Mouse (Mus musculus) CH12.LX (cell line): Measurements from ENCODE around the gene Bcl10. TPM values are rescaled to one million over a fixed set of nuclear protein-coding genes. Genes with fewer than 3 reads are reported as not detected.

ENCODE experiments used
- DNase-seq: peaks from one replicate; pipeline ENCODE4 v3.0.0-alpha.2; 2013; ENCODE audit errors: extremely low read depth
- H3K27ac ChIP-seq: 2 replicates; pipeline ENCODE4 v1.5.1; 2012; ENCODE audit warnings: low read depth, mild to moderate bottlenecking, control low read depth, moderate library complexity; ENCODE audit not compliant: insufficient read depth
- H3K27me3 ChIP-seq: replicated peaks from 2 replicates; pipeline ENCODE3; 2012; ENCODE audit warnings: inconsistent platforms
- H3K36me3 ChIP-seq, 2 experiments: replicated peaks in 1 of 2; 2 replicates each; pipeline versions ENCODE3 to v1.6.1; 2012; ENCODE audit warnings: inconsistent platforms in 1 of 2, low read length in 1 of 2, mild to moderate bottlenecking in 1 of 2, mixed read lengths in 1 of 2, moderate library complexity in 1 of 2; ENCODE audit not compliant: control insufficient read depth in 1 of 2, insufficient read depth in 1 of 2
- H3K4me1 ChIP-seq, 2 experiments: 2 replicates each; pipeline ENCODE4 v1.6.1; 2012; ENCODE audit warnings: inconsistent platforms in 1 of 2, moderate library complexity in 1 of 2; ENCODE audit not compliant: insufficient read depth in 2 of 2, control insufficient read depth in 1 of 2
- H3K4me2 ChIP-seq: 2 replicates; pipeline ENCODE4 v1.6.1; 2012; ENCODE audit warnings: low read depth, mild to moderate bottlenecking, control low read depth; ENCODE audit not compliant: poor library complexity, insufficient read depth, severe bottlenecking
- H3K4me3 ChIP-seq, 3 experiments: fragments of 150-350 bp in 1 of 3; sonication (generic) in 1 of 3; replicated peaks in 1 of 3; 2 replicates each; pipeline versions ENCODE3 to v1.5.1; 2011 to 2012; ENCODE audit warnings: low read depth in 2 of 3, low read length in 2 of 3, mild to moderate bottlenecking in 2 of 3, moderate library complexity in 2 of 3, control low read depth in 1 of 3, improper control_type of control experiment in 1 of 3, inconsistent platforms in 1 of 3, mixed read lengths in 1 of 3; ENCODE audit not compliant: poor library complexity in 1 of 3
- H3K79me2 ChIP-seq: replicated peaks from 2 replicates; pipeline ENCODE4 v1.6.1; 2012; ENCODE audit warnings: mild to moderate bottlenecking, moderate library complexity; ENCODE audit not compliant: control insufficient read depth, poor library complexity, insufficient read depth, severe bottlenecking; ENCODE audit errors: extremely low read depth
- H3K9ac ChIP-seq: 2 replicates; pipeline ENCODE4 v1.6.1; 2012; ENCODE audit warnings: low read depth, mild to moderate bottlenecking, control low read depth, moderate library complexity; ENCODE audit not compliant: insufficient read depth
- H3K9me3 ChIP-seq: replicated peaks from 2 replicates; pipeline ENCODE3; 2012; ENCODE audit warnings: low read length, inconsistent platforms, mixed read lengths
- BHLHE40 ChIP-seq: IDR thresholded peaks from 2 replicates; pipeline ENCODE4 v1.6.1; 2011; ENCODE audit warnings: mild to moderate bottlenecking, low read depth, low read length, improper control_type of control experiment
- CHD1 ChIP-seq: IDR thresholded peaks from 2 replicates; pipeline ENCODE4 v1.6.1; 2012; ENCODE audit warnings: low read depth, low read length, improper control_type of control experiment, inconsistent platforms
- CHD2 ChIP-seq: IDR thresholded peaks from 2 replicates; pipeline ENCODE4 v1.6.1; 2011; ENCODE audit warnings: low read length, improper control_type of control experiment
- CTCF ChIP-seq, 2 experiments: IDR thresholded peaks in 1 of 2; conservative IDR thresholded peaks in 1 of 2; 2 replicates each; pipeline ENCODE4 v1.5.1; 2011 to 2012; ENCODE audit warnings: low read depth in 2 of 2, low read length in 2 of 2, improper control_type of control experiment in 1 of 2, inconsistent platforms in 1 of 2, mild to moderate bottlenecking in 1 of 2, moderate library complexity in 1 of 2
- E2F4 ChIP-seq: IDR thresholded peaks from 2 replicates; pipeline ENCODE4 v1.6.1; 2011; ENCODE audit warnings: low read depth, low read length, improper control_type of control experiment; ENCODE audit not compliant: insufficient replicate concordance
- ELF1 ChIP-seq: IDR thresholded peaks from 2 replicates; pipeline ENCODE4 v1.6.1; 2014; ENCODE audit warnings: low read depth, mild to moderate bottlenecking, inconsistent platforms, low read length, improper control_type of control experiment
- EP300 ChIP-seq: IDR thresholded peaks from 2 replicates; pipeline ENCODE4 v1.6.1; 2011; ENCODE audit warnings: low read length, improper control_type of control experiment
- ETS1 ChIP-seq: conservative IDR thresholded peaks from 2 replicates; pipeline ENCODE4 v1.6.1; 2012; ENCODE audit warnings: low read depth, mild to moderate bottlenecking, inconsistent platforms, low read length, improper control_type of control experiment, moderate library complexity
- GABPA ChIP-seq: IDR thresholded peaks from 2 replicates; pipeline ENCODE4 v1.6.1; 2012; ENCODE audit warnings: low read depth, low read length, improper control_type of control experiment, inconsistent platforms; ENCODE audit not compliant: insufficient replicate concordance
- HCFC1 ChIP-seq: IDR thresholded peaks from 2 replicates; pipeline ENCODE4 v1.6.1; 2012; ENCODE audit warnings: low read depth, mild to moderate bottlenecking, inconsistent platforms, low read length, improper control_type of control experiment
- IRF4 ChIP-seq: IDR thresholded peaks from 2 replicates; pipeline ENCODE4 v1.6.1; 2014; ENCODE audit warnings: low read depth, mild to moderate bottlenecking, inconsistent platforms, low read length, improper control_type of control experiment
- JUN ChIP-seq: IDR thresholded peaks from 2 replicates; pipeline ENCODE4 v1.6.1; 2011; ENCODE audit warnings: low read depth, mild to moderate bottlenecking, low read length, improper control_type of control experiment, moderate library complexity; ENCODE audit not compliant: insufficient read depth
- JUND ChIP-seq: conservative IDR thresholded peaks from 2 replicates; pipeline ENCODE4 v1.6.1; 2011; ENCODE audit warnings: low read depth, low read length, improper control_type of control experiment
- KAT2A ChIP-seq: IDR thresholded peaks from 2 replicates; pipeline ENCODE4 v1.6.1; 2012; ENCODE audit warnings: low read length, improper control_type of control experiment, inconsistent platforms; ENCODE audit not compliant: insufficient replicate concordance
- MAFK ChIP-seq: IDR thresholded peaks from 2 replicates; pipeline ENCODE4 v1.6.1; 2011; ENCODE audit warnings: low read length, improper control_type of control experiment; ENCODE audit not compliant: insufficient replicate concordance
- MAX ChIP-seq: IDR thresholded peaks from 2 replicates; pipeline ENCODE4 v1.6.1; 2011; ENCODE audit warnings: low read length, improper control_type of control experiment
- MAZ ChIP-seq: IDR thresholded peaks from 2 replicates; pipeline ENCODE4 v1.6.1; 2012; ENCODE audit warnings: low read depth, mild to moderate bottlenecking, inconsistent platforms, low read length, improper control_type of control experiment, moderate library complexity
- MEF2A ChIP-seq: IDR thresholded peaks from 2 replicates; pipeline ENCODE4 v1.6.1; 2014; ENCODE audit warnings: low read depth, mild to moderate bottlenecking, inconsistent platforms, low read length, improper control_type of control experiment, borderline replicate concordance
- MXI1 ChIP-seq: IDR thresholded peaks from 2 replicates; pipeline ENCODE4 v1.6.1; 2011; ENCODE audit warnings: mild to moderate bottlenecking, low read depth, low read length, improper control_type of control experiment
- MYC ChIP-seq: IDR thresholded peaks from 2 replicates; pipeline ENCODE4 v1.6.1; 2011; ENCODE audit warnings: low read depth, mild to moderate bottlenecking, improper control_type of control experiment, low read length
- NELFE ChIP-seq: IDR thresholded peaks from 2 replicates; pipeline ENCODE4 v1.6.1; 2011; ENCODE audit warnings: low read depth, low read length, improper control_type of control experiment
- NRF1 ChIP-seq: IDR thresholded peaks from 2 replicates; pipeline ENCODE4 v1.6.1; 2014; ENCODE audit warnings: low read depth, mild to moderate bottlenecking, inconsistent platforms, low read length, improper control_type of control experiment, moderate library complexity
- PAX5 ChIP-seq: IDR thresholded peaks from 2 replicates; pipeline ENCODE4 v1.6.1; 2012; ENCODE audit warnings: low read length, inconsistent platforms, mixed read lengths
- POLR2A ChIP-seq: IDR thresholded peaks from 2 replicates; pipeline ENCODE4 v1.6.1; 2011; ENCODE audit warnings: low read depth, mild to moderate bottlenecking, improper control_type of control experiment, low read length
- POLR2AphosphoS2 ChIP-seq: IDR thresholded peaks from 2 replicates; pipeline ENCODE4 v1.6.1; 2011; ENCODE audit warnings: low read depth, low read length, improper control_type of control experiment
- RAD21 ChIP-seq: IDR thresholded peaks from 2 replicates; pipeline ENCODE4 v1.6.1; 2011; ENCODE audit warnings: low read depth, mild to moderate bottlenecking, low read length, improper control_type of control experiment, moderate library complexity
- RCOR1 ChIP-seq: conservative IDR thresholded peaks from 2 replicates; pipeline ENCODE4 v1.6.1; 2012; ENCODE audit warnings: low read depth, mild to moderate bottlenecking, inconsistent platforms, low read length, improper control_type of control experiment
- SIN3A ChIP-seq: IDR thresholded peaks from 2 replicates; pipeline ENCODE4 v1.6.1; 2012; ENCODE audit warnings: low read length, improper control_type of control experiment, inconsistent platforms
- SMC3 ChIP-seq: IDR thresholded peaks from 2 replicates; pipeline ENCODE4 v1.6.1; 2011; ENCODE audit warnings: low read depth, low read length, improper control_type of control experiment
- TBP ChIP-seq: conservative IDR thresholded peaks from 2 replicates; pipeline ENCODE4 v1.6.1; 2011; ENCODE audit warnings: low read depth, low read length, improper control_type of control experiment
- TCF12 ChIP-seq: IDR thresholded peaks from 2 replicates; pipeline ENCODE4 v1.6.1; 2014; ENCODE audit warnings: low read depth, mild to moderate bottlenecking, inconsistent platforms, low read length, improper control_type of control experiment
- UBTF ChIP-seq: IDR thresholded peaks from 2 replicates; pipeline ENCODE4 v1.6.1; 2012; ENCODE audit warnings: low read depth, mild to moderate bottlenecking, inconsistent platforms, low read length, improper control_type of control experiment, moderate library complexity
- USF1 ChIP-seq: IDR thresholded peaks from 2 replicates; pipeline ENCODE4 v1.6.1; 2014; ENCODE audit warnings: low read depth, mild to moderate bottlenecking, inconsistent platforms, low read length, improper control_type of control experiment
- USF2 ChIP-seq: conservative IDR thresholded peaks from 2 replicates; pipeline ENCODE4 v1.6.1; 2011; ENCODE audit warnings: low read depth, low read length, improper control_type of control experiment
- ZC3H11A ChIP-seq: IDR thresholded peaks from 2 replicates; pipeline ENCODE4 v1.6.1; 2012; ENCODE audit warnings: low read depth, mild to moderate bottlenecking, inconsistent platforms, low read length, improper control_type of control experiment
- ZKSCAN1 ChIP-seq: IDR thresholded peaks from 2 replicates; pipeline ENCODE4 v1.6.1; 2012; ENCODE audit warnings: low read depth, inconsistent platforms, low read length, improper control_type of control experiment, borderline replicate concordance
- ZMIZ1 ChIP-seq: IDR thresholded peaks from 2 replicates; pipeline ENCODE4 v1.6.1; 2012; ENCODE audit warnings: low read depth, mild to moderate bottlenecking, inconsistent platforms, low read length, improper control_type of control experiment
- ZNF384 ChIP-seq: IDR thresholded peaks from 2 replicates; pipeline ENCODE4 v1.6.1; 2012; ENCODE audit warnings: low read depth, low read length, improper control_type of control experiment, inconsistent platforms
- dilution Hi-C: fragments of 300-500 bp; cut with MboI; formaldehyde crosslinking; loops from 2 replicates; pipeline ENCODE4 v1.14.3; 2020; ENCODE audit warnings: low sequenced_read_pairs; ENCODE audit not compliant: extremely low pct_unique_long_range_greater_than_20kb, extremely low pct_ligation_motif_present
- in situ Hi-C: fragments of 300-500 bp; cut with MboI; formaldehyde crosslinking; loops from 3 replicates; pipeline ENCODE4 v1.14.3; 2019; ENCODE audit warnings: low sequenced_read_pairs, low pct_ligation_motif_present, low pct_unique_long_range_greater_than_20kb, mixed read lengths
- polyA plus RNA-seq: library from polyadenylated mRNA; unstranded; fragments of >175 nt; gene quantifications from 2 replicates; pipeline ENCODE4 v1.2.1, GENCODE M21; 2012; ENCODE audit warnings: low read depth; ENCODE audit not compliant: insufficient read length
- total RNA-seq, 2 experiments: library from RNA; depleted of rRNA; stranded (reverse); fragments of 300-350 nt in 1 of 2; fragments of >200 nt in 1 of 2; gene quantifications; 2 replicates each; pipeline ENCODE4 v1.2.3; 2012 to 2014

Bcl10 gene
- total and polyA plus RNA-seq, 3 experiments, result 73.6 to 177 (median 103) TPM

DNA sequence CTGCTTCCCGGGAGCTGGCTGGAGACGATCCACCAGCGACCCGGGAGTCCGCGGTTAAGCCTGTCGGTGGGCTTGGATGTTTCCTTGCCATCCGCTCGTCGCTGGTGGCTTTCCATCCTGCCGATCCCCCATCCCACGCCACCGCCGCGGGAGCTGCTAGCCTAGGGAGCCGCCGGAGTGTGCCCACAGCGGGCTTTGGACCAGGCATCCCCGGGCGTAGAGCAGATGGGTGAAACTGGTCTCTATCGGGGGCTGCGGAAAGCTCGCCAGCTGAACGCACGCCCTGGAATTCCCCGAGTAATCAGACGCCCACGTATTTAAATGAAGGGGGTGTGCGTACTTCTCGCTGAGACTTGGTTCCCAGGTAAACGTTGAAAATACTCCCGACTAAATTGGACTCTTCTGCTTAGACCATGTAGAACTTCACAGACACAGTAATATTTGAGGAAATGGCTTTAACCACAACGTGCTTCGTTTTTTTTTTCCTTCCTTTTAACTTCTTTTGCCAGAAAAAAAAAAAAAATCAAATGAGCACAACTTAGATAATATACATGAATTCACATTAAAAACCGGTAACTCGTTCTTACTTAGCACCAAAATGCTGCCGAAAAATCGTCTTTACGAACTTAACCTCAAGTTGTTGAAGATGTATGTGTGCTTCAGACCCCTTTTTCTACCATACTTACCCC lies 2.2 kb downstream of the Bcl10 start:
- Histone ChIP-seq H3K9ac (peak overlapping the region; percentile 97), H3K36me3 (peaks cover 20 to 40% of the 10 kb centered on the region in 2 experiments), H3K4me3 (peak overlapping the region; percentile 74 to 91 (median 87)), H3K27ac (peak overlapping the region; percentile 85), H3K9me3 (peaks cover 15% of the 10 kb centered on the region), H3K79me2 (peaks cover 48% of the 10 kb centered on the region), H3K4me2 (peak overlapping the region; percentile 77), H3K4me1 (peaks cover 12 to 60% of the 10 kb centered on the region in 2 experiments), H3K27me3 (no peaks in the 10 kb centered on the region)
- in situ Hi-C loops (loop anchor here (25.0 kb wide), 1 partner anchor 512 kb away; no protein-coding TSS in a partner anchor), dilution Hi-C loops (no loop called here)
- DNase-seq, result peak; percentile 92
- TF ChIP-seq IRF4 (peak; percentile 76), EP300 (peak; percentile 72; the same call in 1 of the 2 replicates), BHLHE40 (peak; percentile 65), RCOR1 (peak; percentile 68; the same call in 1 of the 2 replicates), USF2 (no peak), PAX5 (no peak), TCF12 (peak; percentile 91), MAX (peak; percentile 89), POLR2A (no peak; the same call in 1 of the 2 replicates), ZC3H11A (no peak), TBP (peak; percentile 64; the same call in 1 of the 2 replicates), JUN (no peak), MEF2A (peak; percentile 74), SIN3A (peak; percentile 99), UBTF (no peak), POLR2AphosphoS2 (no peak; the same call in 1 of the 2 replicates), CHD1 (peak; percentile 96), RAD21 (no peak), MXI1 (peak; percentile 92), ELF1 (peak; percentile 14; the same call in 1 of the 2 replicates), MYC (peak; percentile 79; the same call in 1 of the 2 replicates), GABPA (no peak), SMC3 (0 out of 2 replicates have a peak, but pooled peaks have one; percentile 7), MAZ (peak; percentile 41; the same call in 1 of the 2 replicates), JUND (no peak; the same call in 1 of the 2 replicates), NELFE (peak; percentile 81), ETS1 (peak; percentile 81), E2F4 (0 out of 2 replicates have a peak, but pooled peaks have one; percentile 19), NRF1 (no peak), KAT2A (0 out of 2 replicates have a peak, but pooled peaks have one; percentile 45), CHD2 (peak; percentile 67; the same call in 1 of the 2 replicates), MAFK (peak; percentile 34; the same call in 1 of the 2 replicates), CTCF (conservative IDR thresholded peaks at IDR 0.05 in 1 of 2, IDR thresholded peaks at IDR 0.05 in 1 of 2; ENCODE audit: low read depth in 2 of 2, low read length in 2 of 2) (no peak), ZKSCAN1 (no peak), USF1 (no peak), ZNF384 (peak; percentile 65), ZMIZ1 (peak; percentile 16; the same call in 1 of the 2 replicates), HCFC1 (no peak)
